Mouse (Mus musculus): ENCODE measurements at regions not wholly inside any gene's neighbourhood (a gene's known extent, or its start where the extent isn't known, plus 50 kb on each side); places are given as distances from the start of the nearest gene placed in this dataset.

DNA sequence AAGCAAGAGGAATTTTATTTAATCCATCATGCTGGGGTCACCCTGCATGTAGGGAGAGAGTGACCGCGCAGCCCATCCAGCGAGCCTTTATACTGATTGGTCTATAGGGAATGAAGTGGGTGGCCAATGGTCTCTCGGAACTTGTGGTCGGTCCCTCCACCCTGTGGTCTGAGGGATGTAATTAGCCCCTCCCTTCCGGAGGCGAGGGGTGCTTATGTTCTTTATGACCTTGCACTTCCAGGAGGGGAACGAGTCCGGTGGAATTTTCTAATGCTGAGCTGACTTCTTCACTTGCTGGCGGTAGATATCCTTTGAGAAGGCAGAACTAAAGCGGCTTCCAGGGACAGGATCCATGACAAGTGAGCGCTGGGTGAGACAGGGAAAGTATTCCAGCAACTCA is 60.8 kb downstream of the H2al2a start:
- TF ChIP-seq POLR2A (IDR thresholded peaks at IDR 0.05; ENCODE audit: insufficient read depth, low read depth, low read length), result no peak
- TF ChIP-seq CTCF (IDR thresholded peaks at IDR 0.05), result no peak
- no peak for TF ChIP-seq EP300 (IDR thresholded peaks at IDR 0.05; ENCODE audit: insufficient read depth, low read depth, low read length)
